Mouse (Mus musculus) megakaryocyte, embryonic 14.5 days (primary cell): ENCODE measurements around the gene Ltbp3.

Experiments
- FLI1 ChIP-seq: IDR thresholded peaks from 2 replicates; pipeline ENCODE4 v1.6.1; 2012; ENCODE audit warnings: low read length, inconsistent platforms, mixed read lengths
- GATA1 ChIP-seq: IDR thresholded peaks from 3 replicates; pipeline ENCODE4 v1.6.1; 2012; ENCODE audit warnings: mixed read lengths, low read length, inconsistent platforms, borderline replicate concordance

- TF ChIP-seq FLI1 = no peak
- TF ChIP-seq GATA1 = no peak
These were observed 5.3 kb downstream of the Ltbp3 start for GRCm38 (mm10) chr19:5745756-5746710.
